15 mouse cellular contexts compared by ENCODE assay signal in genomic region chr19:26475197-26475596, GRCm38 (mm10).
"Had no signal": no experiment of that assay in that cellular context is flagged by ENCODE, and none has a peak within 500 bp of the region (broad histone marks: within the 10 kb centered on the region; RNA-seq: fewer than 3 reads in every experiment).

No protein-coding gene starts in this region.

- H3K4me1 ChIP-seq: liver, embryonic 12.5 days; liver, embryonic 15.5 days had no signal

- H3K27me3 ChIP-seq: limb, embryonic 13.5 days; liver, embryonic 12.5 days; liver, embryonic 15.5 days; lung, embryonic 15.5 days had no signal

- ATAC-seq: liver, embryonic 12.5 days had no signal

- DNase-seq: kidney, postnatal 25 days; liver; lung, adult 18-20 months; lung, postnatal 4 days; midbrain, embryonic 14.5 days; thymus, adult 18-20 months; thymus, postnatal 36 days had no signal

- H3K36me3 ChIP-seq: limb, embryonic 10.5 days; limb, embryonic 13.5 days; liver, embryonic 12.5 days; liver, embryonic 15.5 days; lung, embryonic 15.5 days had no signal

- H3K4me3 ChIP-seq: layer of hippocampus, adult 2 months; limb, embryonic 10.5 days; limb, embryonic 13.5 days; liver, embryonic 12.5 days; liver, embryonic 15.5 days; lung, embryonic 15.5 days had no signal

- H3K4me2 ChIP-seq: limb, embryonic 13.5 days; liver, embryonic 12.5 days; liver, embryonic 15.5 days; lung, embryonic 15.5 days; midbrain, embryonic 11.5 days had no signal

- H3K27ac ChIP-seq: kidney, postnatal 0 days; layer of hippocampus, adult 2 months; liver, embryonic 12.5 days; liver, embryonic 15.5 days; lung, embryonic 15.5 days had no signal

- H3K9ac ChIP-seq: limb, embryonic 13.5 days; liver, embryonic 12.5 days; liver, embryonic 15.5 days; lung, embryonic 15.5 days had no signal

- H3K9me3 ChIP-seq: limb, embryonic 10.5 days; limb, embryonic 13.5 days; liver, embryonic 12.5 days; liver, embryonic 15.5 days; lung, embryonic 15.5 days had no signal
